Mouse (Mus musculus) C2C12 (cell line): ENCODE measurements at regions not wholly inside any gene's neighbourhood (a gene's known extent, or its start where the extent isn't known, plus 50 kb on each side); places are given as distances from the start of the nearest gene placed in this dataset.

Experiments used
- CEBPB ChIP-seq: IDR thresholded peaks from one replicate; pipeline ENCODE4 v1.6.1; 2011; ENCODE audit warnings: low read depth, mild to moderate bottlenecking, control low read depth, moderate library complexity
- CTCF ChIP-seq: IDR thresholded peaks from one replicate; pipeline ENCODE4 v1.5.1; 2011; ENCODE audit not compliant: control insufficient read depth, insufficient read depth, insufficient read length
- MAX ChIP-seq: IDR thresholded peaks from one replicate; pipeline ENCODE4 v1.6.1; 2011; ENCODE audit warnings: mild to moderate bottlenecking, control low read depth
- MYOD1 ChIP-seq: IDR thresholded peaks from one replicate; pipeline ENCODE4 v1.6.1; 2011; ENCODE audit warnings: low read depth; ENCODE audit not compliant: control insufficient read depth, insufficient read length

DNA sequence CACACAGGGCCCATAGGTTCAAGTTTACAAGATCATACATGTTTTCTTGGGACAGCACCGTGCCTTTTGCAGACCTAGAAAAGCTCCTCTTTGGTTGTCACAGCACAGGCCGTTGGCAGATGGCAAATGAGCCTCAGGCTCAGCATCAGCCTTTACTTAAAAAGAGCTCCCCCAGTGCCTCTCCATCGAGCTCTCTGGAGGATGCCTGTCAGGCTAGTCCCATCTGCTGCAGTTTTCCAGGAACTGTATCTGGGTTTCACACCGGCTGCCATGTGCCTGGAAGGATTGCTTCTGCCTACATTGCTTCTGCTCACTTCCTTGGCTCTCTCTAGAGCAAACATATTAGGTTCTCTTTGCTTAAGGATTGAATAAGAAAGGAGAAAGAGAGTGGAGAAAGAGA lies 695.1 kb upstream of the Kirrel3 start:
- TF ChIP-seq MYOD1 (no peak), CTCF (no peak), CEBPB (no peak), MAX (no peak)
